Mouse (Mus musculus): ENCODE results near the gene Lipf. TPM values are rescaled to one million over a fixed set of nuclear protein-coding genes. Genes with fewer than 3 reads are reported as not detected.
A peak's percentile ranks its signal among the peaks of the same experiment; 100 is the strongest.

Lipf gene
- polyA plus RNA-seq (2015; fragmentation: Nextera tagmentation; extraction: Ambion mirVana): 0.16 TPM in 1 of 2 replicates, not detected in the other

- H3K27ac ChIP-seq (ENCODE audit: low read length): no peak within 1 kb of the TSS
- H3K9ac ChIP-seq (ENCODE audit: low read length): no peak within 1 kb of the TSS
- H3K4me2 ChIP-seq (ENCODE audit: low read depth, low read length): no peak within 1 kb of the TSS
- H3K9me3 ChIP-seq (replicated peaks; ENCODE audit: control insufficient read depth, low read length): no peaks in the 10 kb centered on the region
- H3K27me3 ChIP-seq (ENCODE audit: control insufficient read depth, insufficient read depth, low read length): no peaks in the 10 kb centered on the region
- no peak for ATAC-seq (ENCODE audit: insufficient read depth, low FRiP score)
- H3K36me3 ChIP-seq (ENCODE audit: control insufficient read depth, insufficient read depth, low read length): no peaks in the 10 kb centered on the region
- no peak within 1 kb of the TSS for H3K4me3 ChIP-seq (replicated peaks; ENCODE audit: low read length)
- H3K4me1 ChIP-seq (ENCODE audit: control insufficient read depth, insufficient read depth, low read length): no peaks in the 10 kb centered on the region
Observed at GRCm38 (mm10) chr19:33960887-33961286, at the start of gene Lipf. Gene Lipf, plus strand, starts transcription at chr19:33961187.

- no peaks in the 10 kb centered on the region for H3K27me3 ChIP-seq (ENCODE audit: control insufficient read depth, insufficient read depth, low read length)
- no peaks in the 10 kb centered on the region for H3K9me3 ChIP-seq (replicated peaks; ENCODE audit: control insufficient read depth, low read length)
- no peak overlapping the region for H3K4me2 ChIP-seq (ENCODE audit: low read depth, low read length)
- H3K4me1 ChIP-seq (ENCODE audit: control insufficient read depth, insufficient read depth, low read length): no peaks in the 10 kb centered on the region
- no peaks in the 10 kb centered on the region for H3K36me3 ChIP-seq (ENCODE audit: control insufficient read depth, insufficient read depth, low read length)
- no peak for ATAC-seq (ENCODE audit: insufficient read depth, low FRiP score)
- no peak overlapping the region for H3K9ac ChIP-seq (ENCODE audit: low read length)
- H3K4me3 ChIP-seq (replicated peaks; ENCODE audit: low read length): no peak overlapping the region
- no peak overlapping the region for H3K27ac ChIP-seq (ENCODE audit: low read length)
Observed at GRCm38 (mm10) chr19:33924099-33924498, 36.9 kb upstream of the Lipf start.

GRCm38 (mm10) chr19:33979007-33979406, 18.0 kb downstream of the Lipf start:
- H3K27me3 ChIP-seq (ENCODE audit: control insufficient read depth, insufficient read depth, low read length): no peaks in the 10 kb centered on the region
- no peak overlapping the region for H3K4me2 ChIP-seq (ENCODE audit: low read depth, low read length)
- H3K9me3 ChIP-seq (replicated peaks; ENCODE audit: control insufficient read depth, low read length): no peaks in the 10 kb centered on the region
- no peak overlapping the region for H3K27ac ChIP-seq (ENCODE audit: low read length)
- WGBS: 44% methylated on average over 3 of the region's 3 CpGs
- H3K4me3 ChIP-seq (replicated peaks; ENCODE audit: low read length): no peak overlapping the region
- ATAC-seq (ENCODE audit: insufficient read depth, low FRiP score): no peak
- H3K9ac ChIP-seq (ENCODE audit: low read length): no peak overlapping the region
- H3K4me1 ChIP-seq (ENCODE audit: control insufficient read depth, insufficient read depth, low read length): no peaks in the 10 kb centered on the region
- no peaks in the 10 kb centered on the region for H3K36me3 ChIP-seq (ENCODE audit: control insufficient read depth, insufficient read depth, low read length)

GRCm38 (mm10) chr19:33983043-33983442, 22.1 kb downstream of the Lipf start:
- no peak overlapping the region for H3K9ac ChIP-seq (ENCODE audit: low read length)
- H3K4me1 ChIP-seq (ENCODE audit: control insufficient read depth, insufficient read depth, low read length): no peaks in the 10 kb centered on the region
- no peak for ATAC-seq (ENCODE audit: insufficient read depth, low FRiP score)
- 64% methylated on average over 3 of the region's 3 CpGs for WGBS
- H3K9me3 ChIP-seq (replicated peaks; ENCODE audit: control insufficient read depth, low read length): no peaks in the 10 kb centered on the region
- H3K36me3 ChIP-seq (ENCODE audit: control insufficient read depth, insufficient read depth, low read length): no peaks in the 10 kb centered on the region
- no peak overlapping the region for H3K4me2 ChIP-seq (ENCODE audit: low read depth, low read length)
- no peaks in the 10 kb centered on the region for H3K27me3 ChIP-seq (ENCODE audit: control insufficient read depth, insufficient read depth, low read length)
- no peak overlapping the region for H3K27ac ChIP-seq (ENCODE audit: low read length)
- no peak overlapping the region for H3K4me3 ChIP-seq (replicated peaks; ENCODE audit: low read length)

- no peaks in the 10 kb centered on the region for H3K36me3 ChIP-seq (ENCODE audit: control insufficient read depth, insufficient read depth, low read length)
- H3K27me3 ChIP-seq (ENCODE audit: control insufficient read depth, insufficient read depth, low read length): no peaks in the 10 kb centered on the region
- no peak for ATAC-seq (ENCODE audit: insufficient read depth, low FRiP score)
- no peaks in the 10 kb centered on the region for H3K9me3 ChIP-seq (replicated peaks; ENCODE audit: control insufficient read depth, low read length)
- no peak within 1 kb of the TSS for H3K27ac ChIP-seq (ENCODE audit: low read length)
- H3K4me2 ChIP-seq (ENCODE audit: low read depth, low read length): no peak within 1 kb of the TSS
- H3K9ac ChIP-seq (ENCODE audit: low read length): no peak within 1 kb of the TSS
- no peak within 1 kb of the TSS for H3K4me3 ChIP-seq (replicated peaks; ENCODE audit: low read length)
- H3K4me1 ChIP-seq (ENCODE audit: control insufficient read depth, insufficient read depth, low read length): no peaks in the 10 kb centered on the region
- 79% methylated on average over 6 of the region's 6 CpGs for WGBS
Observed at GRCm38 (mm10) chr19:34008002-34008401, 47.0 kb downstream of the Lipf start, which contains the start of gene Lipk. Gene Lipk, plus strand, starts transcription at chr19:34008290.

GRCm38 (mm10) chr19:34021440-34022172, 60.6 kb downstream of the Lipf start:
- no peaks in the 10 kb centered on the region for H3K9me3 ChIP-seq (replicated peaks; ENCODE audit: control insufficient read depth, low read length)
- H3K36me3 ChIP-seq (ENCODE audit: control insufficient read depth, insufficient read depth, low read length): no peaks in the 10 kb centered on the region
- no peaks in the 10 kb centered on the region for H3K4me1 ChIP-seq (ENCODE audit: control insufficient read depth, insufficient read depth, low read length)
- H3K4me3 ChIP-seq (replicated peaks; ENCODE audit: low read length): no peak overlapping the region
- H3K9ac ChIP-seq (ENCODE audit: low read length): no peak overlapping the region
- H3K27me3 ChIP-seq (ENCODE audit: control insufficient read depth, insufficient read depth, low read length): no peaks in the 10 kb centered on the region
- 76% methylated on average over 11 of the region's 11 CpGs for WGBS
- ATAC-seq (ENCODE audit: insufficient read depth, low FRiP score): peak; percentile 73; the same call in 1 of the 2 replicates
- H3K27ac ChIP-seq (ENCODE audit: low read length): peak overlapping the region; percentile 64; the same call in 1 of the 2 replicates
- H3K4me2 ChIP-seq (ENCODE audit: low read depth, low read length): no peak overlapping the region

GRCm38 (mm10) chr19:34022759-34023158, 61.8 kb downstream of the Lipf start:
- Histone ChIP-seq H3K9me3 (replicated peaks; ENCODE audit: control insufficient read depth, low read length) (no peaks in the 10 kb centered on the region), H3K9ac (ENCODE audit: low read length) (no peak overlapping the region), H3K27me3 (ENCODE audit: control insufficient read depth, insufficient read depth, low read length) (no peaks in the 10 kb centered on the region), H3K4me2 (ENCODE audit: low read depth, low read length) (no peak overlapping the region), H3K4me1 (ENCODE audit: control insufficient read depth, insufficient read depth, low read length) (no peaks in the 10 kb centered on the region), H3K36me3 (ENCODE audit: control insufficient read depth, insufficient read depth, low read length) (no peaks in the 10 kb centered on the region), H3K4me3 (replicated peaks; ENCODE audit: low read length) (no peak overlapping the region), H3K27ac (ENCODE audit: low read length) (no peak overlapping the region)
- ATAC-seq (ENCODE audit: insufficient read depth, low FRiP score): no peak
- 46% methylated on average over 3 of the region's 3 CpGs for WGBS

Other genes with a start within 250 kb of the Lipf start
- 0.31 and 0.32 TPM in 2 replicates for gene Lipo2, start 209.8 kb upstream of the Lipf start, polyA plus RNA-seq (2015; fragmentation: Nextera tagmentation; extraction: Ambion mirVana)
- gene Lipo3, start 199.2 kb upstream of the Lipf start, polyA plus RNA-seq (2015; fragmentation: Nextera tagmentation; extraction: Ambion mirVana): 15.9 and 19.8 TPM in 2 replicates
- not detected in 2 replicates for gene Lipo1, start 173.7 kb upstream of the Lipf start, polyA plus RNA-seq (2015; fragmentation: Nextera tagmentation; extraction: Ambion mirVana)
- 1.7 and 5.2 TPM in 2 replicates for gene Lipk, start 47.1 kb downstream of the Lipf start, polyA plus RNA-seq (2015; fragmentation: Nextera tagmentation; extraction: Ambion mirVana)
- not detected in 2 replicates for gene Lipn, start 106.2 kb downstream of the Lipf start, polyA plus RNA-seq (2015; fragmentation: Nextera tagmentation; extraction: Ambion mirVana)
- 4.7 and 6.8 TPM in 2 replicates for gene Lipm, start 139.7 kb downstream of the Lipf start, polyA plus RNA-seq (2015; fragmentation: Nextera tagmentation; extraction: Ambion mirVana)
- gene Ankrd22, start 204.9 kb downstream of the Lipf start, polyA plus RNA-seq (2015; fragmentation: Nextera tagmentation; extraction: Ambion mirVana): 11.2 and 16.2 TPM in 2 replicates
- gene Stambpl1, start 231.0 kb downstream of the Lipf start, polyA plus RNA-seq (2015; fragmentation: Nextera tagmentation; extraction: Ambion mirVana): 12.5 and 13.2 TPM in 2 replicates

All from stomach, embryonic 16.5 days (tissue).